Mouse (Mus musculus) liver, embryonic 14.5 days (tissue): ENCODE results near the gene Selenot.

ENCODE experiments used
- CTCF ChIP-seq: IDR thresholded peaks from 2 replicates; pipeline ENCODE4 v1.5.1; 2016; ENCODE audit warnings: antibody characterized with exemption, low read depth, control low read depth
- EP300 ChIP-seq: IDR thresholded peaks from 2 replicates; pipeline ENCODE4 v1.6.1; 2016; ENCODE audit warnings: antibody characterized with exemption, low read depth

DNA sequence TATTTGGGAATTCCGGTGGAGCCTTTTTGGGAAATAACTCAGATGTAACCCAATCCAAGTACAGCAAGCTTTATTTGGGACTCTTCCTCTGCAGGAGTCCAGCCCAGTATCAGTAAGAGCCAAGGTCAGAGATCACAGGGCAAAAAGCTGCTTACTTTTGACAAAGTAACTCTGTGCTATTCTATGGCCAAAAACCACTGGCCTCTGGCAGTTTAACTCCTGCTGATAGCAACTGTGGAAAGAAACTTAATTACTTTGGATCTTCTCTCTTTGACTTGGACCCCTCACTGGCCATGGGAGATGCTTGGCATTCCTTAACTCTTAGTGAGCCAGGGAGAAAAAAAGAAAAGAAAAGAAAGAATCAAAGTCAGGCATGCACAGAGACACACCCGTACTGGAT, 15.0 kb upstream of the Selenot start:
- TF ChIP-seq EP300 (no peak), CTCF (no peak)
